9 mouse cellular contexts compared by ENCODE assay signal in the genomic region with DNA sequence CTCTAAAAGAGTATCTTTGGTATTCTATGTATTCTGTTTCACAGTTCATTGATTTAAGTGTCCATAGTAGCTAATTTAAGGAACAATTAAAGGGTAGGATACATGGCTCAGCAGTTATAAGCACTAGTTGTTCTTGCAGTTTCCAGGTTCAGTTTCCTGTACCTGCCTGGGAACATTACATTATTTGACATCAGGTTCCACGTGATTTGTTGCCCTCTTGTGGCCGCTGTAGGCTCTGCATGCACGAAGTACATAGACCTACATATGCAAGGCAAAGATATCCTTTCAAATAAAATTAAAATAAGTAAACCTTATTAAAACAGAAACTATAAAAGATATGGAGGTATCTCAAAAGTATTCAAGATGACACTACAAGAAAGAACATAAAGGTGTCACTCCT. TPM values are rescaled to one million over a fixed set of nuclear protein-coding genes. Genes with fewer than 3 reads are reported as not detected.
A peak's percentile ranks its signal among the peaks of the same experiment; 100 is the strongest.
DNase-seq lines count a peak whose midpoint lies in the region; ATAC-seq and TF ChIP-seq lines count a peak whose summit lies in the region.
"Had no signal": no experiment of that assay in that cellular context is flagged by ENCODE, and none has a peak within 500 bp of the region (broad histone marks: within the 10 kb centered on the region; RNA-seq: fewer than 3 reads in every experiment).

No protein-coding gene starts in this region.

- TF ChIP-seq RAD21 in CH12.LX (IDR thresholded peaks at IDR 0.05; ENCODE audit: low read depth, low read length): peak; percentile 85

- dilution Hi-C loops in CH12.LX (cut with MboI; ENCODE audit: extremely low pct_ligation_motif_present, extremely low pct_unique_long_range_greater_than_20kb, low sequenced_read_pairs): no loop called here

- in situ Hi-C loops in CH12.LX (cut with MboI; ENCODE audit: low pct_ligation_motif_present, low pct_unique_long_range_greater_than_20kb, low sequenced_read_pairs): loop anchor here (10.0 to 25.0 kb wide), 2 partner anchors 53 to 330 kb away; partner anchors contain the start of genes Zfp758 and Zfp944

- no peak overlapping the region for H3K9ac ChIP-seq in CH12.LX (ENCODE audit: insufficient read depth, low read depth)
- no peak overlapping the region for H3K9ac ChIP-seq in heart, postnatal 0 days (replicated peaks; ENCODE audit: low read depth, low read length)
- H3K9ac ChIP-seq: heart, embryonic 15.5 days had no signal

- H3K79me2 ChIP-seq in CH12.LX (replicated peaks; ENCODE audit: control insufficient read depth, extremely low read depth, insufficient read depth, poor library complexity, severe bottlenecking): no peaks in the 10 kb centered on the region

- TF ChIP-seq EP300 in CH12.LX (IDR thresholded peaks at IDR 0.05; ENCODE audit: low read length): no peak
- TF ChIP-seq EP300 in heart, postnatal 0 days (IDR thresholded peaks at IDR 0.05; ENCODE audit: low read depth): no peak

- no peaks in the 10 kb centered on the region for H3K4me1 ChIP-seq in CH12.LX (ENCODE audit: control insufficient read depth in 1 of 2, insufficient read depth in 2 of 2)
- H3K4me1 ChIP-seq in heart, postnatal 0 days (ENCODE audit: control insufficient read depth, insufficient read depth): no peaks in the 10 kb centered on the region
- H3K4me1 ChIP-seq in lung, adult 2 months (ENCODE audit: control insufficient read depth, insufficient read depth, low read length): no peaks in the 10 kb centered on the region
- H3K4me1 ChIP-seq: heart, embryonic 15.5 days had no signal

- 3% methylated on average over 3 of the region's 3 CpGs for WGBS in heart, postnatal 0 days
- WGBS in lung, adult 2 months: 2% methylated on average over 3 of the region's 3 CpGs

- no peaks in the 10 kb centered on the region for H3K27me3 ChIP-seq in CH12.LX (replicated peaks)
- H3K27me3 ChIP-seq in heart, postnatal 0 days (ENCODE audit: control insufficient read depth, insufficient read depth, low read length): no peaks in the 10 kb centered on the region
- H3K27me3 ChIP-seq: heart, embryonic 15.5 days had no signal

- no peaks in the 10 kb centered on the region for H3K9me3 ChIP-seq in CH12.LX (replicated peaks; ENCODE audit: low read length)
- H3K9me3 ChIP-seq in heart, postnatal 0 days (replicated peaks; ENCODE audit: control insufficient read depth, low read length): no peaks in the 10 kb centered on the region
- H3K9me3 ChIP-seq: heart, embryonic 15.5 days had no signal

- no peak for TF ChIP-seq POLR2A in CH12.LX (IDR thresholded peaks at IDR 0.05; ENCODE audit: low read depth, low read length)
- TF ChIP-seq POLR2A in lung, adult 2 months (IDR thresholded peaks at IDR 0.05; ENCODE audit: borderline replicate concordance, extremely low read depth, low read depth, low read length): no peak

- H3K27ac ChIP-seq in CH12.LX (ENCODE audit: insufficient read depth, low read depth): no peak overlapping the region
- no peak overlapping the region for H3K27ac ChIP-seq in heart, postnatal 0 days (ENCODE audit: low read depth)
- H3K27ac ChIP-seq: heart, embryonic 15.5 days had no signal

- no peak for ATAC-seq in heart, postnatal 0 days (ENCODE audit: insufficient read depth, low read depth)

- peak; percentile 73 to 90 for TF ChIP-seq CTCF in CH12.LX (conservative IDR thresholded peaks at IDR 0.05 in 1 of 2, IDR thresholded peaks at IDR 0.05 in 1 of 2; ENCODE audit: low read depth in 2 of 2, low read length in 2 of 2)
- TF ChIP-seq CTCF in heart, postnatal 0 days (IDR thresholded peaks at IDR 0.05; ENCODE audit: low read depth): peak; percentile 84
- peak; percentile 65 for TF ChIP-seq CTCF in lung, adult 2 months (IDR thresholded peaks at IDR 0.05; ENCODE audit: insufficient read depth, low read length)

- DNase-seq in CH12.LX (ENCODE audit: extremely low read depth): peak; percentile 72
- peak; percentile 47 to 64 for DNase-seq in adrenal gland, adult 18-20 months (ENCODE audit: low spot score in 2 of 2)
- peak; percentile 46 for DNase-seq in embryo, embryonic 11.5 days (ENCODE audit: low read depth, low spot score)
- DNase-seq in heart, postnatal 0 days (ENCODE audit: low spot score): peak; percentile 49
- DNase-seq in kidney, postnatal 10 days: peak; percentile 84
- peak; percentile 60 for DNase-seq in lung, adult 2 months
- DNase-seq in ovary, postnatal 36 days (ENCODE audit: low spot score): peak; percentile 53
- DNase-seq in urinary bladder, postnatal 36 days (ENCODE audit: low spot score in 2 of 2): peak; percentile 45 to 65

- H3K4me3 ChIP-seq in CH12.LX (replicated peaks in 1 of 3; ENCODE audit: low read depth in 2 of 3, low read length in 2 of 3, poor library complexity in 1 of 3): no peak overlapping the region
- H3K4me3 ChIP-seq in heart, postnatal 0 days (ENCODE audit: low read depth, low read length): no peak overlapping the region
- no peak overlapping the region for H3K4me3 ChIP-seq in lung, adult 2 months (replicated peaks; ENCODE audit: extremely low read depth, low read depth, low read length)
- H3K4me3 ChIP-seq: heart, embryonic 15.5 days had no signal

- H3K36me3 ChIP-seq in CH12.LX (replicated peaks in 1 of 2; ENCODE audit: control insufficient read depth in 1 of 2, insufficient read depth in 1 of 2, low read length in 1 of 2): no peaks in the 10 kb centered on the region
- no peaks in the 10 kb centered on the region for H3K36me3 ChIP-seq in heart, postnatal 0 days (replicated peaks; ENCODE audit: control insufficient read depth, insufficient read depth, low read length)
- H3K36me3 ChIP-seq: heart, embryonic 15.5 days had no signal

- no peak overlapping the region for H3K4me2 ChIP-seq in CH12.LX (ENCODE audit: insufficient read depth, low read depth, poor library complexity, severe bottlenecking)
- no peak overlapping the region for H3K4me2 ChIP-seq in heart, postnatal 0 days (ENCODE audit: low read depth, low read length)
- H3K4me2 ChIP-seq: heart, embryonic 15.5 days had no signal

TF ChIP-seq in CH12.LX, 34 proteins besides CTCF, POLR2A, EP300 and RAD21 (continues in another document):
- TF ChIP-seq TBP (conservative IDR thresholded peaks at IDR 0.05; ENCODE audit: low read depth, low read length): no peak
- no peak for TF ChIP-seq MAZ (IDR thresholded peaks at IDR 0.05; ENCODE audit: low read depth, low read length)
- TF ChIP-seq MYC (IDR thresholded peaks at IDR 0.05; ENCODE audit: low read depth, low read length): 0 out of 2 replicates have a peak, but pooled peaks have one; percentile 42
- TF ChIP-seq ZMIZ1 (IDR thresholded peaks at IDR 0.05; ENCODE audit: low read depth, low read length): no peak
- TF ChIP-seq BHLHE40 (IDR thresholded peaks at IDR 0.05; ENCODE audit: low read depth, low read length): 0 out of 2 replicates have a peak, but pooled peaks have one; percentile 24
- TF ChIP-seq NELFE (IDR thresholded peaks at IDR 0.05; ENCODE audit: low read depth, low read length): 0 out of 2 replicates have a peak, but pooled peaks have one; percentile 25
- no peak for TF ChIP-seq KAT2A (IDR thresholded peaks at IDR 0.05; ENCODE audit: insufficient replicate concordance, low read length)
- no peak for TF ChIP-seq E2F4 (IDR thresholded peaks at IDR 0.05; ENCODE audit: insufficient replicate concordance, low read depth, low read length)
- no peak for TF ChIP-seq SIN3A (IDR thresholded peaks at IDR 0.05; ENCODE audit: low read length)
- no peak for TF ChIP-seq USF2 (conservative IDR thresholded peaks at IDR 0.05; ENCODE audit: low read depth, low read length)
- TF ChIP-seq ZNF384 (IDR thresholded peaks at IDR 0.05; ENCODE audit: low read depth, low read length): no peak
- TF ChIP-seq JUND (conservative IDR thresholded peaks at IDR 0.05; ENCODE audit: low read depth, low read length): no peak
- peak; percentile 80 for TF ChIP-seq MAX (IDR thresholded peaks at IDR 0.05; ENCODE audit: low read length)
- no peak for TF ChIP-seq TCF12 (IDR thresholded peaks at IDR 0.05; ENCODE audit: low read depth, low read length)
- TF ChIP-seq HCFC1 (IDR thresholded peaks at IDR 0.05; ENCODE audit: low read depth, low read length): no peak
- TF ChIP-seq ELF1 (IDR thresholded peaks at IDR 0.05; ENCODE audit: low read depth, low read length): no peak
- TF ChIP-seq NRF1 (IDR thresholded peaks at IDR 0.05; ENCODE audit: low read depth, low read length): no peak
- peak; percentile 71 for TF ChIP-seq SMC3 (IDR thresholded peaks at IDR 0.05; ENCODE audit: low read depth, low read length)
- TF ChIP-seq CHD2 (IDR thresholded peaks at IDR 0.05; ENCODE audit: low read length): no peak
- no peak for TF ChIP-seq JUN (IDR thresholded peaks at IDR 0.05; ENCODE audit: insufficient read depth, low read depth, low read length)
- TF ChIP-seq ETS1 (conservative IDR thresholded peaks at IDR 0.05; ENCODE audit: low read depth, low read length): no peak
- no peak for TF ChIP-seq USF1 (IDR thresholded peaks at IDR 0.05; ENCODE audit: low read depth, low read length)
- no peak for TF ChIP-seq MEF2A (IDR thresholded peaks at IDR 0.05; ENCODE audit: borderline replicate concordance, low read depth, low read length)

RNA-seq across cellular contexts. Expression of gene Zfp946, which starts 6.5 kb away (rescaled TPM):
- total RNA-seq in CH12.LX (2012; rRNA removed): 1.9 and 2.7 TPM in 2 replicates
- total RNA-seq in CH12.LX (2014; rRNA removed): 7.1 and 7.3 TPM in 2 replicates
- polyA plus RNA-seq in CH12.LX (2012; ENCODE audit: insufficient read length, low read depth): 5.9 and 6.6 TPM in 2 replicates
- 1 to 10 TPM; 6.1 to 6.3 TPM for total RNA-seq in adrenal gland, adult 18-20 months (2021)
- 1.0 and 1.2 TPM in 2 replicates for total RNA-seq in heart, postnatal 0 days (2014; rRNA removed; ENCODE audit: low replicate concordance)
- 4.2 and 4.4 TPM in 2 replicates for polyA plus RNA-seq in heart, postnatal 0 days (2015; fragmentation: Nextera tagmentation; extraction: Ambion mirVana)
- 2.2 and 2.3 TPM in 2 replicates for polyA plus RNA-seq in lung, adult 2 months (2012; rRNA removed)

RNA-seq across cellular contexts. Expression of gene Zfp758, which starts 56.3 kb away (rescaled TPM):
- 2.1 and 2.6 TPM in 2 replicates for total RNA-seq in CH12.LX (2012; rRNA removed)
- total RNA-seq in CH12.LX (2014; rRNA removed): 5.7 and 7.3 TPM in 2 replicates
- 1.2 and 1.7 TPM in 2 replicates for polyA plus RNA-seq in CH12.LX (2012; ENCODE audit: insufficient read length, low read depth)
- 10 to 100 TPM in 1 of 2 experiments, 1 to 10 TPM in 1; 9.2 to 10.6 TPM for total RNA-seq in adrenal gland, adult 18-20 months (2021)
- total RNA-seq in heart, postnatal 0 days (2014; rRNA removed; ENCODE audit: low replicate concordance): 2.2 and 2.8 TPM in 2 replicates
- 6.4 and 6.8 TPM in 2 replicates for polyA plus RNA-seq in heart, postnatal 0 days (2015; fragmentation: Nextera tagmentation; extraction: Ambion mirVana)
- 0.80 and 1.1 TPM in 2 replicates for polyA plus RNA-seq in lung, adult 2 months (2012; rRNA removed)

RNA-seq across cellular contexts. Expression of gene Zfp944, which starts 56.3 kb away (rescaled TPM):
- 2.6 and 3.9 TPM in 2 replicates for total RNA-seq in CH12.LX (2012; rRNA removed)
- total RNA-seq in CH12.LX (2014; rRNA removed): 6.9 and 9.9 TPM in 2 replicates
- 3.4 and 4.0 TPM in 2 replicates for polyA plus RNA-seq in CH12.LX (2012; ENCODE audit: insufficient read length, low read depth)
- total RNA-seq in adrenal gland, adult 18-20 months (2021): 1 to 10 TPM; 5.0 to 6.2 TPM
- 2.0 and 3.0 TPM in 2 replicates for total RNA-seq in heart, postnatal 0 days (2014; rRNA removed; ENCODE audit: low replicate concordance)
- 6.8 and 7.4 TPM in 2 replicates for polyA plus RNA-seq in heart, postnatal 0 days (2015; fragmentation: Nextera tagmentation; extraction: Ambion mirVana)
- 1.9 and 2.2 TPM in 2 replicates for polyA plus RNA-seq in lung, adult 2 months (2012; rRNA removed)
